Mouse (Mus musculus) embryonic facial prominence, embryonic 11.5 days (tissue): ENCODE data around the gene C77080. TPM values are rescaled to one million over a fixed set of nuclear protein-coding genes. Genes with fewer than 3 reads are reported as not detected.
A peak's percentile ranks its signal among the peaks of the same experiment; 100 is the strongest.

ENCODE experiments used
- ATAC-seq: fragments of 200-750 bp; cut with Nextera tagmentation; replicated peaks from 2 replicates; pipeline ENCODE4 v1.8.0; 2017; ENCODE audit warnings: low read depth; ENCODE audit not compliant: insufficient number of reproducible peaks, low FRiP score, low TSS enrichment
- DNase-seq: peaks from one replicate; pipeline ENCODE4 v3.0.0-alpha.2; 2015; ENCODE audit warnings: low spot score
- H3K27ac ChIP-seq: fragments of 300-500 bp; sonication (generic); replicated peaks from 2 replicates; pipeline ENCODE4 v1.5.1; 2014; ENCODE audit warnings: mild to moderate bottlenecking, low read depth, low read length, control low read depth
- H3K27me3 ChIP-seq: fragments of 300-500 bp; sonication (generic); 2 replicates; pipeline ENCODE4 v1.6.1; 2014; ENCODE audit warnings: mild to moderate bottlenecking, low read length, moderate library complexity, mixed read lengths; ENCODE audit not compliant: control insufficient read depth, insufficient read depth
- H3K36me3 ChIP-seq: fragments of 300-500 bp; sonication (generic); replicated peaks from 2 replicates; pipeline ENCODE4 v1.6.1; 2014; ENCODE audit warnings: low read depth, mild to moderate bottlenecking, low read length, moderate library complexity, mixed read lengths; ENCODE audit not compliant: control insufficient read depth, insufficient read depth
- H3K4me1 ChIP-seq: fragments of 300-500 bp; sonication (generic); 2 replicates; pipeline ENCODE4 v1.6.1; 2014; ENCODE audit warnings: low read length, mixed read lengths; ENCODE audit not compliant: control insufficient read depth, insufficient read depth
- H3K4me2 ChIP-seq: fragments of 300-500 bp; sonication (generic); 2 replicates; pipeline ENCODE4 v1.6.1; 2014; ENCODE audit warnings: low read depth, mild to moderate bottlenecking, control low read depth, low read length, moderate library complexity
- H3K4me3 ChIP-seq: fragments of 300-500 bp; sonication (generic); 2 replicates; pipeline ENCODE4 v1.5.1; 2014; ENCODE audit warnings: low read depth, low read length, control low read depth
- H3K9ac ChIP-seq: fragments of 300-500 bp; sonication (generic); replicated peaks from 2 replicates; pipeline ENCODE4 v1.6.1; 2014; ENCODE audit warnings: mild to moderate bottlenecking, control low read depth, low read length
- H3K9me3 ChIP-seq: fragments of 300-500 bp; sonication (generic); replicated peaks from 2 replicates; pipeline ENCODE4 v1.6.1; 2016; ENCODE audit warnings: mild to moderate bottlenecking, low read length, inconsistent platforms, mixed read lengths; ENCODE audit not compliant: control insufficient read depth
- WGBS: fragments of 180-500 bp; shearing (Covaris S2); extraction: QIAGEN DNeasy Blood & Tissue Kit; methylation state at CpG from one replicate; pipeline ENCODE4 v1.1.7; 2014; 5-methylcytosine and 5-hydroxymethylcytosine counted together
- polyA plus RNA-seq: library from polyadenylated mRNA; unstranded; fragments of >200 nt; fragmentation: Nextera tagmentation; extraction: Ambion mirVana; gene quantifications from 2 replicates; pipeline ENCODE4 v1.2.1, GENCODE M21; 2014

The C77080 gene
- polyA plus RNA-seq, 1 experiment from 2014 or later = 2.5 TPM

GRCm38 (mm10) chr4:129235147-129235546, 26.1 kb downstream of the C77080 start:
- no peak for ATAC-seq
- DNase-seq = no peak
- no peaks in the 10 kb centered on the region for H3K9me3 ChIP-seq
- no peaks in the 10 kb centered on the region for H3K27me3 ChIP-seq
- 71% methylated on average over 3 of the region's 3 CpGs for WGBS
- H3K4me3 ChIP-seq = no peak overlapping the region
- no peak overlapping the region for H3K27ac ChIP-seq
- no peak overlapping the region for H3K4me2 ChIP-seq
- no peak overlapping the region for H3K9ac ChIP-seq
- H3K36me3 ChIP-seq = no peaks in the 10 kb centered on the region
- 0 out of 2 replicates have a peak, but pooled peaks cover 7% of the 10 kb centered on the region for H3K4me1 ChIP-seq

- no peak overlapping the region for H3K27ac ChIP-seq
- no peaks in the 10 kb centered on the region for H3K27me3 ChIP-seq
- no peaks in the 10 kb centered on the region for H3K36me3 ChIP-seq
- H3K9me3 ChIP-seq = no peaks in the 10 kb centered on the region
- 0 out of 2 replicates have a peak, but pooled peaks cover 7% of the 10 kb centered on the region for H3K4me1 ChIP-seq
- no peak overlapping the region for H3K4me3 ChIP-seq
- DNase-seq (no peak), ATAC-seq (no peak)
- no peak overlapping the region for H3K4me2 ChIP-seq
- no peak overlapping the region for H3K9ac ChIP-seq
- 78% methylated on average over 7 of the region's 7 CpGs for WGBS
Observed at GRCm38 (mm10) chr4:129234488-129234887, 26.7 kb downstream of the C77080 start.

- H3K4me1 ChIP-seq = 0 out of 2 replicates have a peak, but pooled peaks cover 7% of the 10 kb centered on the region
- no peak overlapping the region for H3K27ac ChIP-seq
- H3K9ac ChIP-seq = no peak overlapping the region
- H3K36me3 ChIP-seq = no peaks in the 10 kb centered on the region
- no peak overlapping the region for H3K4me3 ChIP-seq
- DNase-seq = no peak
- ATAC-seq = no peak
- no peaks in the 10 kb centered on the region for H3K9me3 ChIP-seq
- H3K27me3 ChIP-seq = no peaks in the 10 kb centered on the region
- 64% methylated on average over 9 of the region's 9 CpGs for WGBS
- no peak overlapping the region for H3K4me2 ChIP-seq
Observed at GRCm38 (mm10) chr4:129232561-129233360, 28.4 kb downstream of the C77080 start.

- no peak overlapping the region for H3K9ac ChIP-seq
- H3K36me3 ChIP-seq = no peaks in the 10 kb centered on the region
- H3K27me3 ChIP-seq = no peaks in the 10 kb centered on the region; the same call in 1 of the 2 replicates
- 0 out of 2 replicates have a peak, but pooled peaks have one; percentile 30 for ATAC-seq
- H3K4me1 ChIP-seq = peaks cover 15% of the 10 kb centered on the region
- no peaks in the 10 kb centered on the region for H3K9me3 ChIP-seq
- H3K4me2 ChIP-seq = no peak overlapping the region
- no peak for DNase-seq
- no peak overlapping the region for H3K27ac ChIP-seq
- WGBS = 69% methylated on average over 12 of the region's 12 CpGs
- H3K4me3 ChIP-seq = no peak overlapping the region
Observed at GRCm38 (mm10) chr4:129231594-129232450, 29.4 kb downstream of the C77080 start.

- peaks cover 22% of the 10 kb centered on the region for H3K4me1 ChIP-seq
Observed at GRCm38 (mm10) chr4:129230926-129231325, 30.3 kb downstream of the C77080 start.

GRCm38 (mm10) chr4:129227985-129228381, 33.2 kb downstream of the C77080 start:
- ATAC-seq = no peak
- no peak overlapping the region for H3K27ac ChIP-seq
- H3K9ac ChIP-seq = no peak overlapping the region
- DNase-seq = no peak
- WGBS = 35% methylated on average over 8 of the region's 8 CpGs
- H3K36me3 ChIP-seq = no peaks in the 10 kb centered on the region
- H3K9me3 ChIP-seq = no peaks in the 10 kb centered on the region
- no peak overlapping the region for H3K4me2 ChIP-seq
- no peak overlapping the region for H3K4me3 ChIP-seq
- peaks cover 6% of the 10 kb centered on the region; the same call in 1 of the 2 replicates for H3K27me3 ChIP-seq
- H3K4me1 ChIP-seq = peaks cover 31% of the 10 kb centered on the region

More at GRCm38 (mm10) chr4:129230926-129231325, 30.3 kb downstream of the C77080 start:
- no peaks in the 10 kb centered on the region for H3K36me3 ChIP-seq
- DNase-seq (no peak), ATAC-seq (no peak)
- H3K9ac ChIP-seq = no peak overlapping the region
- H3K4me2 ChIP-seq = no peak overlapping the region
- no peak overlapping the region for H3K27ac ChIP-seq
- H3K27me3 ChIP-seq = peaks cover under 1% of the 10 kb centered on the region; the same call in 1 of the 2 replicates
- 65% methylated on average over 8 of the region's 8 CpGs for WGBS
- no peaks in the 10 kb centered on the region for H3K9me3 ChIP-seq
- H3K4me3 ChIP-seq = no peak overlapping the region

- DNase-seq (no peak), ATAC-seq (no peak)
- H3K9ac ChIP-seq = peak overlapping the region; percentile 29
- WGBS = 8% methylated on average over 22 of the region's 22 CpGs
- H3K4me3 ChIP-seq = peak overlapping the region; percentile 13
- no peaks in the 10 kb centered on the region for H3K36me3 ChIP-seq
- peak overlapping the region; percentile 34 for H3K4me2 ChIP-seq
- H3K4me1 ChIP-seq = peaks cover 32% of the 10 kb centered on the region
- no peak overlapping the region for H3K27ac ChIP-seq
- H3K9me3 ChIP-seq = no peaks in the 10 kb centered on the region
- H3K27me3 ChIP-seq = peaks cover 6% of the 10 kb centered on the region; the same call in 1 of the 2 replicates
Observed at GRCm38 (mm10) chr4:129227170-129227984, 33.8 kb downstream of the C77080 start.
